Mouse (Mus musculus) CD4-positive helper T cell, adult 2 months (primary cell): ENCODE measurements around the gene Isca2.

Source experiments
- DNase-seq: peaks from one replicate; pipeline ENCODE4 v3.0.0-alpha.2; 2012; ENCODE audit warnings: low read depth, missing footprints, low spot score

Isca2 gene

DNA sequence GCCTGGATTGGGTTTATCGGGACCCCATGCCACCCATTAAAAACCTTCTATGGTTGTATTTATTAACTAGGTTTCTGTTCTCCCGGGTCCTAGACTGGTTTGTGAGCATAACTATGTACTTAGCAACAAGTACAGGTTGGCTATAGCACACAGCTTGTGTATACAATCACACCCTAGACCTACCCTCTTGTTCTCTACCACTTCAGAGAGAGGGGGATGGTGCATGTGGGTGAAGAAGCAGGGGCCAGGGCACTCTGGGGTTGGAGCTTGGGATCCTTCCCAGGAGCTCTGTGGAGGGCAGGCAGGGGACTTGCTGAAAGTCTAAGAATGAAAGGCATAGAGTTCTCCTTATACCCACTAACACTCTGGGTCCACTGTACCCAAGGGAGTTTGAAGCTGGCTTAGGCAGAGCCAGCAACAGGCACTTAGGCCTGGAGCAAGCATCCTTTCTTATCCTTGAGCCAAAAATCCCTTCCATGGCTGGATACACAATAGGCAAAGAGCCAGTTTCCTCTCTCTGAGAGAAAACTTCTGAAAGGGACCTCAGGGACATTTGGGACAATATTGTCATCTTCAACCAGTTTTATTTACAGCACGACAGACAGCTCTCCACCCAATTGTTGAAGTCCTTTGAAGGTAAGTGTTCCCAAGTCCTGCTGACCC lies 41.7 kb downstream of the Isca2 start:
- DNase-seq: no peak

DNA sequence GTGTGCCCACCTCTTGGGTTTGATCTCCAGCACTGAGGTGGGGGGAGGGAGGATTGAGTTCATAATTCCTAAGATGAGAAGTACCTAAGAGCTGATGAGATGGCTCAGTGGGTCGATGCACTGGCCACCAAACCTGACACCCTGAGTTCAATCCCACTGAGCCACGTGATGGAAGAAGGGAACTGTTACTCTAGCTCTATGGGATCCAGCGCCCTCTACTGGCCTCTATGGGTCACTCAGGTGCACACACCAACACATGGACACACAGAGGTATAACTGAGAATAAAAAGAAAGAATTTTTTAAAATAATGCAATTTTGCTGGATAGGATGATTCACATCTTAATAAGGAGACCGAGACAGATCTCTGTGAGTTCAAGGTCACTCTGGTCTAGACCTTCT lies 45.4 kb downstream of the Isca2 start:
- no peak for DNase-seq

DNA sequence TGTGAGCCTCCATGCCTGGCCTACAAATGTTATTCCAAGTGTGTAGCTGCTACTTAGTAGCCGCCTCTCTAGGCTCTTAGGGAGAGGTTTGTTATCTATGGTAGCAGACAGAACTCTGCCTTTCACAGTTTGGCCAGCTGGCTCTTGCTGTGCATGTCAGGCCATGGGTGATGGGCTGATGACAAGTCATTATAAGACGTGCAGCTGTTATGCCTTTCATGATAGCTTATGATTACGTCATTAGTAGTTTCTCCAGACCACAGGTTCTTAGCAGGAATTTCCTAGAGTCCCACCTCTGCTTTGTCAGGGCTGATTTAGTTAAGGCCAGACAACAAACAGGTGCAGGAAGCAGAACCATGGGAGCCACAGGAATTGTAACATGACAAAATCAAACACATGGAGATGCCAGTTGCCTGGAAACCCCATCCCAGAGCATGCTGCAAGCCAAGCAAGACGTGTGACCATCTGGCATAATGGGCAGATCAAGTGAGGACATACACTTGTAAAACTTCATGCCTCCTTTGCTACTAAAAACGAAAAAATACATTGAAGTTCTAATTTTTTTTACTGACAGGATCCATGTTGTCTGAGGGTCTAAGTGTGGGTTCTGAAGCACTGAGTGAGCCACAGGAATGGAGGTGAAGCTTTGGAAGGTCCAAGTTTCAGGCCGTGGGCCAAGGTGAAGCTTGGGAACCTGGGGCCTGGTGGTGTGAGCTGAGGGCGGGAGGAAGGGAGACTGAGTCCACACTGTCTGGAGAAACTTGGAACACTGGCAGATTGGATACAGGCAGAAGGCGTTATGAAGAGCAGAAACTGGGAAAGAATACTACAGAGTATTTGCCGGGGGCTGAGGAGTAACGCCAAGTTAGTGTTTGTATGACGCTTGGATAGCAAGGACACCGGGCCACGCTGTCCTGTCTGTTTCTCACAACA lies 46.5 kb downstream of the Isca2 start:
- DNase-seq: no peak

GRCm38 (mm10) chr12:84823601-84824000 lies 50.5 kb downstream of the Isca2 start:
- DNase-seq: no peak

GRCm38 (mm10) chr12:84824203-84824602 lies 51.2 kb downstream of the Isca2 start:
- DNase-seq: no peak
